Mouse (Mus musculus) adrenal gland, postnatal 14 days (tissue): ENCODE data around the gene Tsc22d2. TPM values are rescaled to one million over a fixed set of nuclear protein-coding genes. Genes with fewer than 3 reads are reported as not detected.
"Not testable (repeated sequence)": the region's sequence is repeated elsewhere in the genome, so short reads cannot be mapped to it uniquely, and the experiment has no call there.

Source experiments
- DNase-seq: peaks from one replicate; pipeline ENCODE4 v3.0.0; 2021; ENCODE audit warnings: mixed read lengths
- total RNA-seq: library from RNA; stranded (reverse); gene quantifications from 2 replicates; pipeline ENCODE4 v1.2.3, GENCODE M21; 2021

Gene Tsc22d2
- total RNA-seq, 1 experiment from 2014 or later: 35.2 TPM

DNA sequence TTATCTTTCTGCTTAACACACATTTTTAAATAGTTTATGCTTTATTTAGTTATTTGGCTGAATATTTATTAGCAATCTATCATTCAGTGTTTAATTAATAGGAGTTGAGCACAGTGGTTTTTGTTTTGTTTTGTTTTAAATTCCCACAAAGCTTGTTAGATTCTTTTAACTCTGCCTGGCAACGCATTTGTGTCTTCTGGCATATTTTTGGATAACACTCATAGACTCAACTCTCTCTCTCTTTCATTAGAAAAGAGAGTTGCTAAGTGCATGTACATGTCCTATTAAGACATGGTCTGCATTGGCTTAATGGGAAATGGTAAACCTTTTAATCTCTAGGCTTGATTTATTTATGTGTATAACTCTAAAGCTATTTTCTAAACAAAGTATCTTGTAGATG, 14.3 kb downstream of the Tsc22d2 start:
- no peak for DNase-seq

DNA sequence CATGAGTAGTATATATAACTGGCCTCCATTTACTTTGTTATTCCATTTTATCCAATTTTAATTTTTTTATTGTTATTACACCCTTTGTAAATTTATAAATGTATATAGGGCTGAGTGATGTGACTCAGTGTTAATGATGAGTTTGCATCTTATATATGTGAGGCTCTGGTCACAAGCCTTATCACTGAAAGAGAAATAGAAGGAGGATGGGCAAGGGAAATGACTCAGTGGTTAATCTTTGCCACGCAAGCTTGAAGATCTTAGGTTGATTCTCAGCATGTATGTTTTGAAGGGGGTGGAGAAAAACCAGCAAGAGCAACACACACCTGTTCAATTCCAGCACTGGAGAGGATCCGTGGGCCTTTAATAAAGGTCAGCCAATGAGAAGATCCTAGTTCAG, 19.9 kb downstream of the Tsc22d2 start:
- DNase-seq: no peak

DNA sequence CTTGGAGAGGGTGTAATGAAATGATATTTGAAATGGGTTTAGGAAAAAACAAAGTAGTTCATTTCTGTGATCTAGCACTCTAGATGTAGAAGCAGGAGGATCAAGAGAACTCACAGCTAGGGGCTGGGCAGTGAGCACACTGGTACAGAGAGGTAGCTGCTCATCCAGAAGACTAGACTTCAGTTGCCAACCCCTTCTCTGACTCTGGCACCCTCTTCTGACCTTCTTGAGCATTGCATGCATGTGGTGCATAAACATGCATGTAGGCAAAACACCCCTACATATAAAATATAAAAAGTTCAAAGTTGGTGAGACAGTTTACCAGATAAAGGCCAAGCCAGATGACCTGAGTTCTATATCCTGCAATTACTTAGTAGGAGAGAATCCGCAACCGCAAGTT, 33.7 kb downstream of the Tsc22d2 start:
- peak; percentile 19 for DNase-seq

DNA sequence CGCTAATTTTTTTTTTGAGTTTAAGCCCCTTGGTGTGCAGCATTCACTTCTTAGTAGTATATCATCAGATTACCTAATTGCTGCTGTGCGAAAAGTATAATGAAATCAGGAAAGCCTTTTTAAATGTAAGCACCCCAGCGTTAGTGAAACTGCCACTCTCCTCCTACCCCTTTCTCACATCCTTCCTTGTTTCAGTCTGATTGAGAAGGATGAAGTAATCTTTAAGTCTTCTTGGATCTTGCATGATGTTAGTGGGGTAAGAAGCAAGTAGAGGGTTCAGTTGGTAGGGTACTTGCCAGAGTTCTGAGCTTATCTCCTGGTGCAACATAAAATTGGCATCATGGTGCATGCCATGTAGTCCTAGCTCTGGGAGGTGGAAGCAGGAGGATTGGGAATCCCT, 35.0 kb downstream of the Tsc22d2 start:
- DNase-seq: no peak

DNA sequence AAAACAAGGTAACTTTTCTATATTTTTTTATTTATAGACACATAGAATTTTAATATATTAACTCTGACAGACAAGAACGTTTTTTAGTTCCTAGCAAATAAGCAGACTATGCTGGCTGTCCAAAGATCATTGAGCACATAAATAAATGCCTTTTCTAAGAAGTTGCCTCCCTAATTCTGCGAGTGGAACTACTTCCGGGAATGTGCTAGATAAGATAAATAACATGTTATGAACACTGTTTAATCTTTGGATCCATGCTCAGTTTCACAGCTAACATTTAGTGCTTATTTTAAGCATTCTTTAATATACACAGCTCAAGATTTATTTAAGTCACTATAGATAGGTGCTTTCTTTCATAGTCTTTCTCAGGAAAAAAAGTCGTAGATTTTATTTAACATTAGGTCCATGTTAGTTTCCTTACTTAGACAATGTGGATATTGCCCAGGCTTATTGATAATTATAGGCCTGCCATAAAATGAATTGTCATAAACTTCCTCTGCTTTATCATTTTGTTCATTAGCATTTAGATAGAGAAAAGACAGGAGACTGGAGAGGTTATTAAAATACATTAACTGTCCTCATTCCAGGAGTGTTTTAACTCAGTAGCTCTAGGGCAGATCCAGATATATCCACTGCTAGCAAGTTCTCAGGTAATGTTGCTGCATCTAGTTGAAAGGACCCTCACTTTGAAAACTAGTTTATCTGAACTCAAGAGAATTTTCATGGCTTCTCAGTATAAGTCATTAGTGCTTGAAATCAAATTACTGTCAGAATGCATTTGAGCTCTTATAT, 40.1 kb downstream of the Tsc22d2 start:
- no peak for DNase-seq

DNA sequence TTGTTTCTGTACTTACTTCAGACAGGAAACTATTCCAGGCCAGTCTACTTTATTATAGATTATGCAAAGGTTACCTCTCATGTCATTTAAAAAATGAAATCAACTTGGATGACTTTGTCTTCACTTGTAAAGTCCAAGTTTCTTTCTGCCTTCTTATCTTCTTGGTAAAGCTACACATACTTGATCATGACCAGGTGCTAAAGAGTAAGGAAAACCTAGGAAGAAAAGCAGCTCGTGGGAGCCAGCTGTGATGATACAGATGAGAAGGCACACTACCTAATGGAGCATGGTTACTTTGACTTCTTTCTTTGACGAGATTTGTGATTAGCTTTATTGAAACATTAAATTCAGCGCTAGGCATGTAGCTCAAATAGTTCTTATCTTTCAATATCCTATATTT, 40.7 kb downstream of the Tsc22d2 start:
- DNase-seq: no peak

DNA sequence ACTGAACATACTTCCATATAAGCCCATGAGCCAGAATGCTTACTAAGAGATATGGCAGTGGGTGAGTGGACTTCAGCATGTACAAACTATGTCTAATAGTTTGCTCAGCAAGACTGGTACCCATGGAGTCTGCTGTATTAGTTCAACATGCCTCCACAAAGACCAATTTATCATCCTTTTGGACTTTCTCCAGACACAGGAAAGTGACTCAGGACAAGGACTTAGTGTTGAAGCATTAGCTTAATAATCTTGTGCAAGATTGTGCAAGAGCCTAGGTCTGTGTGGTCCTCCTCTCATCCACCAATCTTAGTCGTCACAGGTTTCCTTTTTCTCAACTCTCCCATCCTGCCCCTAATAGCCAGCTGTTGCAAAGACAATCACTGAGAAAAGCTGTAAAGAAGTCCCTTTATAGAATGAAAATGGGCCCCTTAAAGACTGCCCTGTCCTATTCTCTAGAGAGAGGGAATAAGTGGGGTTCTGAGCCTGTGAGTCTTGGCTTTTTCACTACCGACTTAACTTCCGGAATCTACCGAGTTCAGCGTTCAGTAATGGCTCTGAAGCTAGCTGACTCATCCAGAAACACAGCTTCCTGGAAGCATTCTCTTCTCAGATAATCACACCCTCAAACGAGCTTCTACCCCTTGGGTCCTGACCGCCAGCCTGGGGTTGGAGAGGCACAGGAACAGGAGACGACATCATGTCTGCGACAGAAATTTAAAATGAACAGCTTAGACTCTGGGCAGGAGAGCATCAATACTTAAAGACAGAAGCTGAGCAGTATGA, 55.3 kb downstream of the Tsc22d2 start:
- peak; percentile 43 for DNase-seq

DNA sequence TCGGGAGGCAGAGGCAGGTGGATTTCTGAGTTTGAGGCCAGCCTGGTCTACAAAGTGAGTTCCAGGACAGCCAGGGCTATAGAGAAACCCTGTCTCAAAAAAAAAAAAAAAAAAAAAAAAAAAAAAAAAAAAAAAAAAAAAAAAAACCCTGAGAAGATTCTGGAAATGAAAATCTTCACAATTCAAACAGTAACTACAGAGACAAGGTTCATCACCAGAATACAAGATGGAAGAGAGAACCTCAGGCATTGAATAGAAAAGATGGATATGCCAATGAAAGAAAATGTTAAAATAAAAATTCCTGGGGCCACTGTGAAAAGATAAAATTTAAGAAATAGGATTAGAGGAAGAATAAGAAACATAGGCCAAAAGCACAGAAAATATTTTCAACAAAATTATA, 60.8 kb downstream of the Tsc22d2 start:
- not testable (repeated sequence) for DNase-seq

DNA sequence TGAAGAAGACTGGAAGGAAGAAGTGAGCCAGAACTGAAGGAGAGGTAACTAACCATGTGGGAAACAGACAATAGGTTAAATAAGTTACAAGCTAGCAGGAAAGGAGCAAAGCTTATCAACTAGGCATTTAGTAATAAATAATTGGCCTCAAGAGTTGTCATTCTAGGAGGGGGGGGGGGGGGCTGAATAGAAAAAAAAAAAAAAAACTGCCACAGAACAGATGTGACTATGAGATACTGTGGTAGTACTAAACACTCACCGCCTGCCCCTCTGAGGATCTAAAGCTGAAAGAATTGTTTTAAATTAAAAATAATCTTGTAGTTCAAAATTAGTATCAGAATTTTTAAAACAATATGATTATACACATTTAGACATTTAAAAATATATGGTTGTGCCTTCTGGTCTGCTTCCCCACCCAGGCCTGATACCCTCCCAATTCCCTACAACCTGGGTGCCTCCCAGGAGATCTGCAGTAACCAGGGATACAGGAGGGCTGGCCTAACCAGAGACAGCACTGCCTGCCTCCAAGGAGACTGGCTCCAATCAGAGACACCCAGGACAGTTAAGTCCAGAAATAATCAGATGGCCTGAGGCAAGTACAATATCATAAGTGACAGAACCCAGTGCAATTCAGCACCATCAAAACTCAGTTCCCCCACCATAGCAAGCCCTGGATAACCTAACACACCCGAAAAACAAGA, 64.4 kb downstream of the Tsc22d2 start:
- DNase-seq: no peak

DNA sequence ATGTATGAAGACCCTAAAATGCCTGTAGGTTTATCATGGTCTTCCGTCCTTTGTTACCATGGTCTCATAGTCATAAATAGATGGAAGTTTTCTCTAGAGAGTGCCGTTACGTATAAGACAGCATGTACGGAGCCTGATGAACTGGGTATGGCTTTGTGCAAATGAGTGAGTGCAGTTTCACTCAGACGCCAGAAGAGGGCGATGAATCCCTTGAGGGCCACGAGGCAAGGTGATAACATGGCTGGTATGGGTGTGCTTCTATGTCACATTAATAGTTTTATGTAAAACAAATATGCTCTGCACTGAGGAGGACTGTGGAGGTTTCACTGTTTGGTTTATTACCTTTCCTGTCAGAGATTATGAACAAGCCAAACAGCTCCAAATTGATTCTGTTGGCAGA, 71.4 kb downstream of the Tsc22d2 start:
- DNase-seq: no peak

DNA sequence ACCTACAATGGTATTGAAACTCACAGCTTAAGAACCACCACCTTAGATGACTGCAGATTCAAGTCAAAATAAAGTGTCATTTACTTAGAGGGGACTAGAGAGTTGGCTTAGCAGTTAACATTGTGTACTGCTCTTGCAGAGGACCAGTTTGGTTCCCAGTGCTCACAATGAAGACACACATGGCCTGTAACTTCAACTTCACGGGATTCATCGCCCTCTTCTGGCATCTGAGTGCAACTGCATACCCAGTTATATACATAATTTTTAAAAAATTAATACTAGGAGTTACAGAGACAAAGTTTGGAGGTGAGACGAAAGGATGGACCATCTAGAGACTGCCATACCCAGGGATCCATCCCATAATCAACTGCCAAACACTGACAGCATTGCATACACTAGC, 72.6 kb downstream of the Tsc22d2 start:
- DNase-seq: no peak

DNA sequence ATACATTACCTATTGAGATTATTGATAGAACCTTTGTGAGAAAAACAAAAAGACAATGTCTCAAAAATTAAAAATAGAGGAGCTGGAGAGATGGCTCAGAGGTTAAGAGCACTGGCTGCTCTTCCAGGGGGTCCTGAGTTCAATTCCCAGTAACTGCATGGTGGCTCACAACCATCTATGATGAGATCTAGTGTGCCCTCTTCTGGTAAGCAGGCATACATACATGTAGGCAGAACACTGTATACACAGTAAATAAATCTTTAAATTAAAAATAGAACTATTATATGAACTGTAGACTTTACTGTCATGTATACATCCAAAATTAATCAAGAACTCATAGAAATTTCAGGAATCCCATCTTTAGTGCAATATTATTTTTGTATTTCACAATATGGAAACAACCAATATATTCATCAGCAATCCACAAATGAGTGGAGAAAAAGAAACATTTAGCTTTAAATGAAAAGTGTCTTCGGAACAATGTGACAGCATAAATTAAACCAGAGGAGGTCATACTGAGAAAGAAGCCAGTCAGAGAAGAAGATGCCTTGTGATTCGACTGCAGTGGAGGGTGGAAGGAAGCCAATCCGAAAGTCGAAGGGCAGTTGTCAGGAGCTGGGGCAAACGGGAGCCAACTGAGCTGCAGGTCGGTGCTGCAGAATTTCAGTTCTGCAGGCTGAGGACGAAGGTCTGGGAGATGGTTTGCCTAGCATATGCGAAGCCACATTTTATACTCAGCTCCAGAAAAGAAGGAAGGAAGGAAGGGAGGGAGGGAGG, 73.7 kb downstream of the Tsc22d2 start:
- peak; percentile 33 for DNase-seq

DNA sequence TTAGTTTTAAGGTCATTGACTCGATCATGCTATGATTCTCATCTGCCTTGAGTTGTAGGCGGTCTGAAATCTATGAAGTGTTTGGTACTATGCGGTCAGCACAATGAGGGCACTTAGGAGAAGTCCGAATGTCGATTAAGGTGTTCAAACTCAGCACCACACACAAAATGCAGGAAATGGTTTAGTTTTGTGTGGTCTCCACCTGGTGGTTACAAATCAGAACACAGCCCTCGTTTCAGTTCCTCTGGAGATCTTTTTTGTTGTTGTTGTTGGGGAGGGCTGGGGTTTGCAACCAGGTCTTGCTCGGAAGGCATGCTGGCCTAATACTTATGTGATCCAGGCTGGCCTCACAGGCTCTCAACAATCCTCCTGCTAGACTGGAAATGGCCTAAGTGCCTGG, 76.3 kb downstream of the Tsc22d2 start:
- peak; percentile 25 for DNase-seq

DNA sequence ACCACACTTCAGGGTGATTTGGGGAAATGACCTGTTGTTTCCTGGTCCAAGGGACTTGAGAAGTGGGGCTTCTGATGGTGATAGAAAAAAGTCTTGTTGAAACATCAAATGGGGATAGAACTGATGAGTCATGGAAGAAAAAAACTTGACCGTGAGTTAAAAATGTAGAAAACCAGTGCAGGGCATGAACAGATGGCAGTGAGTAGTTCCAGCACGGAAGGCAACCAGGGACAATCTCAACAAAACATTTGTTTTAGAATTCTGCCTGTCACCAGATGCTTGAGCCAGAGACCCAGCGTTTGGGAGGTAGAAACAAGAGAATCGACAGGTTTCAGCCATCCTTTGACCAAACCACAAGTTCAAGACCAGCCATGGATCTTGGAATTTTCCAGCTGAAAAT, 79.1 kb downstream of the Tsc22d2 start:
- DNase-seq: no peak

DNA sequence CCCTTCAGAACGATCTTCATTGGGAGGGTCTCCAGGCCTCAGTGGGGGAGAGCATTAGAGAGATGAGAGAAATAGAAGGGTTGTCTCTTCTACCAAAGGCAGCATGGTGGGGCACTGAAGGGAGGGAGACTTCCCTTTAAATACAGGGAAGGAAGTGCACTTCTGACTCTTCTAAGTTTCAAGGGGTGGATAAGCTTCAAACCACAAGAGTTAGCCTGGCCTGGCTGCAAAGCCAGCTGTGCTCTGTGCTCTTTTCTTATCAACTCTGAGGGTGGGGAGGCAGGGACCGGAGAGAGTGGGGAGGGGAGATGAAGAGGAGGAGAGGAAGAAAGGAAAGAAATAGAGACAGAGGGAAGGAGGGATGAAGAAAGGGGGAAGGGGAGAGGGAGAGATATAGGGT, 87.4 kb downstream of the Tsc22d2 start:
- no peak for DNase-seq

DNA sequence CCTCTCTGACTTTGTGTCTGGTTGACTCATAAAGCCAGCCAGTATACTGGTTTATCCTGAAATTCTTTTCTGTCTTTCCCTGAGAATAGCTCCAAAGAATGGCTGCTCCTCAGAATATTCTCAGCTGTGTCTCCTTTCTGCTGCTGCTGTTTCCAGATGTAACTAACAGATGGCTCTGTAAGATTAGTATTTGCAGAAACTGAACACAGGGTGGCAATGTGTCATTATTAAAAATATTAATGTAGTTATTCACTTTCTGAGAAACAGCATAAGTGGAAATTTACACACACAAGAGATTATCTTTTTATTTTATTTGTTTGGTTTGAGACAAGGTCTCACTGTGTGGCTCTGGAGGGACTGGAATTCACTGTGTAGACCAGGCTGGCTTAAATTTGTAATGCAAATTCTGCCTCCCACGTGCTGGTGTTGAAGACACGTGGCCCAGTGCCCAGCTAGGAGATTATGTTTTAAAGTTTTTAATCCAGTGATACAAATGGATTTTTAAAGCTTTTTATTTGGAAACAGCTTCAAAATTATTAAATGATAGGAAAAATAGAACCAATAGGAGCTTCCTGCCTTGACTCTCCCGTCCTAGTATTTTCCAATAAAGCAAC, 89.3 kb downstream of the Tsc22d2 start:
- DNase-seq: no peak

DNA sequence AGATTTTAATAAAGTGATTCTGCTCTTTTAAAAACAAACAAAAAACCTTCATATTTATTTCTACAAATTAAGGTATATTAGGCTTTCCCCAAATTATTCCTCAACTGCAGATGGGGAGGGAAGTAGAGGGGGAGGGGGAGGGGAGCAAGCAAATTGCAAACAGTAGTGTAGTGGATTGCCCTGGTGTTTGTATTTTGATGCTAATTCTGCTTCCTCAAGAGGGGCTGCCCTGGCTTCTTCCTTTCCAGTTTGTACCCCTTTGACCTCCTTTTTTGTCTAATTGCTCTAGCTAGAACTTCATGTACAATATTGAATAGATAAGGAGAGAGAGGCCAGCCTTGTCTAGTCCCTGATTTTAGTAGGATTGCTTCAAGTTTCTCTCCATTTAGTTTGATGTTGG, 90.2 kb downstream of the Tsc22d2 start:
- DNase-seq: no peak

DNA sequence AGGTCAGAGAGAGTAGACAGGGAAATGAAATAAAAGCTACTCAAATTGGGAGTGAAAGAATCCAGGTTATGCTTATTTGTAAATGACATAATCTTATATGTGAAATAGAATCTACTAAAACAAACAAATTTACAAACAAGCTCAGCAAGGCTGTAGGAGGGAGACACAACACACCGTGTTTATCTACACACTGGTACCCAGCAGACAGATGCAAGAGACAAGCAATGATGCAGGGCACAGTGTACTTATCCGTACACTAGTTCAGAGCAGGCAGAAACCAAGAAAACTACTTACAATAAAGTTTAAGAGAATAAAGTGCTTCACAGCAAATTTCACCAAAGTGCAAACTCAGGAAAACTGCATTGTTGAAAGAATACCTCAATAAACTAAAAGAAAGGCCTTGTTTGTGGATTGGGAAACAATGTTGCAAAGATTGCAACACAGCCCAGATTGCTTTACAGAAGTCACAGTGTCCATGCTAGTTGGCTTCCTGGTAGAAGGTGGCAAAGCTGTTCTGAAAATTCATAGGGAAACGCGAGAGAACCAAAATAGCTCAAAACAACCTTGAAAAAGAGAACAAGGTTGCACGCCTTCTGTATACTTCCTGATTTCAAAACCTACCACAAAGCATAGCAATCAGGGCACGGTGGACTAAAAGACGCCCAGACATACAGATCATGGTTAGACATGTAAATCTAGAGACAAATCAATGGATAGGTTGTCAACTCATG, 93.7 kb downstream of the Tsc22d2 start:
- DNase-seq: peak; percentile 37

DNA sequence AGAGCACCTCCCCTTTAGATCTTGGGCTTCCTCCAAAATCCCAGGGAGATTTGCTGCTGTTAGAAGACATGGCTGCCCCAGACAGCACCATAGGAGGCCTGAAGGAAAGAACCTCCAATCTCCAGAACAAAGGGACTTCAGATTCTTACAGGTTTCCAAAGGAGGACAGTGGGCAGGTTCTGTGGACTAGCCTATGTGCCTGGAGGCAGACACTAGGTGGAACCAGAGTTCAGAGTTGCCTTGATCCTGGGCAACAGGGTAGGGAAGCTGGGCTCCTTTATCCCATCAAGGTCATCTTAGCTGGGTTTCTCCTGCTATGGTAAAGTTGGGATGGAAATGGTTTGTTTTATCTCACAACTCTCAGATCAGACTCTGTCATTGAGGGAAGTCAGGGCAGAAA, 97.1 kb downstream of the Tsc22d2 start:
- peak; percentile 48 for DNase-seq

DNA sequence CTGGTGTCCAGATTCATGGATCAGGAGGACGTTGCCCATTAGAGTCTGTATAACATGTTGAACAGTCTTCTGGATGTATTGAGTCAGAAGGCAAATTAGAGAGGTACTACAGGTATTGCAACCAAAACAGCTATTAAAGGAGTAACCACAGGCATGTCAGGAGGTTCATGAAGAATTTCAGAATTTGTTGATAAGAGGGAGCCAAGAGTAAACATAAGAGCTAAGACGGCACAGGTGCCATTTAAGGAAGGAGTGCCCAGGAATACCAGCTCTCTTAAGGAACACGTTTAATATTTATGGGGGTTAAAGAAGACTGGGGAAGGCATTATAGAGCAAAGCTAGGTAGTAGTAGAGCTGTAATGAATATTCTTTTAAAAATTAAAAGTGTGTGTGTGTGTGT, 98.2 kb downstream of the Tsc22d2 start:
- DNase-seq: no peak

DNA sequence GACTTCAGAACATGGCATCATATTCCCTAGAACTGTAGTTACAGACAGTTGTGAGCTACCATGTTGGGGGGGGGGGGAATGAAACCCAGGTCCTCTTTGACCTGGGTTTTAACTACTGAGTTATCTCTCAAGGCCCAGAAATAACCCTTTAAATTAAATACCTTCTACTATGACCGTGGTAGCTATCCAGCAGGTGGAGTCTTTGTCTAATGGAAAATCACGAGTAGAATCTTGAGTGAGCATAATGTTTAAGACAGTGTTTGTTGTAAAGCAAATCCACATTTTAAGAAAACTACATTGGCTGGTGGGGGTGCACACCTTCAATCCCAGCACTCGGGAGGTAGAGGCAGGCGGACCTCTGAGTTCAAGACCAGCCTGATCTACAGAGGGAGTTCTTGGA, 99.0 kb downstream of the Tsc22d2 start:
- DNase-seq: no peak
